Mouse (Mus musculus) thymus, postnatal 36 days (tissue): ENCODE results near the gene Slc35f1.

ENCODE experiments used
- DNase-seq, 2 experiments: peaks; one replicate each; pipeline ENCODE4 v3.0.0; 2022; ENCODE audit warnings: mixed read lengths in 2 of 2

The Slc35f1 gene

GRCm38 (mm10) chr10:53115673-53116398 lies 425.5 kb downstream of the Slc35f1 start:
- no peak for DNase-seq

- no peak for DNase-seq
These were observed 430.3 kb downstream of the Slc35f1 start for GRCm38 (mm10) chr10:53120608-53121007.

- DNase-seq = no peak
These were observed 434.0 kb downstream of the Slc35f1 start for GRCm38 (mm10) chr10:53124365-53124764.

- no peak for DNase-seq
These were observed 442.4 kb downstream of the Slc35f1 start for GRCm38 (mm10) chr10:53132707-53133106.

GRCm38 (mm10) chr10:53150321-53150720 lies 460.0 kb downstream of the Slc35f1 start:
- no peak for DNase-seq

- no peak for DNase-seq
These were observed 460.6 kb downstream of the Slc35f1 start for GRCm38 (mm10) chr10:53150916-53151315.

- no peak for DNase-seq
These were observed 466.0 kb downstream of the Slc35f1 start for GRCm38 (mm10) chr10:53156374-53156773.

- no peak for DNase-seq
These were observed 467.4 kb downstream of the Slc35f1 start for GRCm38 (mm10) chr10:53157740-53158139.
